Mouse (Mus musculus): ENCODE measurements around the gene Spata2l.
A peak's percentile ranks its signal among the peaks of the same experiment; 100 is the strongest.
"Not testable (repeated sequence)": the region's sequence is repeated elsewhere in the genome, so short reads cannot be mapped to it uniquely, and the experiment has no call there.

The Spata2l gene

GRCm38 (mm10) chr8:123235520-123236497 lies at the start of gene Spata2l:
TSS of gene Spata2l (minus strand) at chr8:123236233.
- peak; percentile 87 for DNase-seq

GRCm38 (mm10) chr8:123284493-123284892 lies 48.5 kb upstream of the Spata2l start:
- DNase-seq: no peak

GRCm38 (mm10) chr8:123283991-123284390 lies 48.0 kb upstream of the Spata2l start:
- no peak for DNase-seq

GRCm38 (mm10) chr8:123282994-123283393 lies 47.0 kb upstream of the Spata2l start:
- DNase-seq: not testable (repeated sequence)

- DNase-seq: no peak
Observed at GRCm38 (mm10) chr8:123280302-123281094, 44.5 kb upstream of the Spata2l start.

GRCm38 (mm10) chr8:123279828-123280227 lies 43.8 kb upstream of the Spata2l start:
- no peak for DNase-seq

- no peak for DNase-seq
Observed at GRCm38 (mm10) chr8:123278445-123278844, 42.4 kb upstream of the Spata2l start.

- no peak for DNase-seq
Observed at GRCm38 (mm10) chr8:123275096-123275495, 39.1 kb upstream of the Spata2l start.

- no peak for DNase-seq
Observed at GRCm38 (mm10) chr8:123274447-123274846, 38.4 kb upstream of the Spata2l start.

- DNase-seq: no peak
Observed at GRCm38 (mm10) chr8:123271901-123272300, 35.9 kb upstream of the Spata2l start.

- no peak for DNase-seq
Observed at GRCm38 (mm10) chr8:123271147-123271546, 35.1 kb upstream of the Spata2l start.

- no peak for DNase-seq
Observed at GRCm38 (mm10) chr8:123267926-123268656, 32.1 kb upstream of the Spata2l start.

GRCm38 (mm10) chr8:123257593-123257992 lies 21.6 kb upstream of the Spata2l start:
- DNase-seq: not testable (repeated sequence)

- DNase-seq: no peak
Observed at GRCm38 (mm10) chr8:123257114-123257513, 21.1 kb upstream of the Spata2l start.

- no peak for DNase-seq
Observed at GRCm38 (mm10) chr8:123255170-123255569, 19.1 kb upstream of the Spata2l start.

- DNase-seq: peak; percentile 88
Observed at GRCm38 (mm10) chr8:123254099-123254885, 18.3 kb upstream of the Spata2l start, which contains the start of the genes Zfp276 and Vps9d1. TSS of gene Zfp276 (plus strand) at chr8:123254195. TSS of gene Vps9d1 (minus strand) at chr8:123254348.

GRCm38 (mm10) chr8:123253451-123254098 lies 17.5 kb upstream of the Spata2l start:
- DNase-seq: no peak

GRCm38 (mm10) chr8:123252925-123253324 lies 16.9 kb upstream of the Spata2l start:
- DNase-seq: no peak

GRCm38 (mm10) chr8:123250940-123251339 lies 14.9 kb upstream of the Spata2l start:
- DNase-seq: no peak

- no peak for DNase-seq
Observed at GRCm38 (mm10) chr8:123248596-123248995, 12.6 kb upstream of the Spata2l start.

- DNase-seq: no peak
Observed at GRCm38 (mm10) chr8:123247748-123248147, 11.7 kb upstream of the Spata2l start.
